Mouse (Mus musculus) testis, adult 2 months (tissue): ENCODE results near the gene Gm20388.

Source experiments
- CTCF ChIP-seq: fragments of 200-500 bp; IDR thresholded peaks from 2 replicates; pipeline ENCODE4 v1.5.1; 2012; ENCODE audit warnings: low read depth, mild to moderate bottlenecking, inconsistent platforms, low read length, moderate library complexity; ENCODE audit not compliant: control insufficient read depth, insufficient read depth, insufficient replicate concordance
- POLR2A ChIP-seq: fragments of 200-500 bp; IDR thresholded peaks from 2 replicates; pipeline ENCODE4 v1.6.1; 2012; ENCODE audit warnings: low read depth, mild to moderate bottlenecking, inconsistent platforms, low read length, moderate library complexity; ENCODE audit not compliant: control insufficient read depth

DNA sequence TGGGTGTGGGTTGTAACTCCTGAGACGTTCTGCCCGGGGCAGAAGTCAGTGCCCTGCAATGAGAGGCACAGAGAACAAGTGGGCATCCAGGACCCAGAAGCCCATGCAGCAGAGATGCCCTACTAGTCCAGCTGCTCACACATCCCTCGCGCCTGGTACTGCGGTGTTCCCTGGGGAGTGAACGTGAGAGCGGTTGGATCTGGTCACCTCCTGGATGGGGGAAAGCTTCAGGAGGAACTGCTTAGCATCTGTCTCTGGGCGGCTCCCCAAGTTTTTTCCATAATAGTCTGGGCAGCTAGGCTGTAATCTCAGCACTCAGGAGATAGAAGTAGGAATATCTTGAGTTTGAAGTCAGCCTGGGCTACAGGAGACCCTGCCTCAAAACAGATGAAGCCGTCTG is 2674.3 kb downstream of the Gm20388 start:
- TF ChIP-seq CTCF (no peak), POLR2A (no peak)
